Mouse (Mus musculus) testis, adult 2 months (tissue): ENCODE data around the gene Grin1. TPM values are rescaled to one million over a fixed set of nuclear protein-coding genes. Genes with fewer than 3 reads are reported as not detected.
A peak's percentile ranks its signal among the peaks of the same experiment; 100 is the strongest.

ENCODE experiments used
- H3K27ac ChIP-seq: fragments of 200-500 bp; 2 replicates; pipeline ENCODE4 v1.5.1; 2012; ENCODE audit warnings: low read depth, low read length; ENCODE audit not compliant: control insufficient read depth, insufficient read depth
- H3K27me3 ChIP-seq: fragments of 200-500 bp; 2 replicates; pipeline ENCODE4 v1.6.1; 2012; ENCODE audit warnings: mild to moderate bottlenecking, low read length, moderate library complexity; ENCODE audit not compliant: control insufficient read depth, insufficient read depth
- H3K36me3 ChIP-seq: fragments of 200-500 bp; 2 replicates; pipeline ENCODE4 v1.6.1; 2012; ENCODE audit warnings: mild to moderate bottlenecking, low read length; ENCODE audit not compliant: control insufficient read depth, insufficient read depth
- H3K4me1 ChIP-seq: fragments of 200-500 bp; 2 replicates; pipeline ENCODE4 v1.6.1; 2012; ENCODE audit warnings: low read length; ENCODE audit not compliant: control insufficient read depth, insufficient read depth
- H3K4me3 ChIP-seq: fragments of 200-500 bp; 2 replicates; pipeline ENCODE4 v1.5.1; 2012; ENCODE audit warnings: low read depth, mild to moderate bottlenecking, low read length, moderate library complexity, mixed read lengths; ENCODE audit not compliant: control insufficient read depth
- CTCF ChIP-seq: fragments of 200-500 bp; IDR thresholded peaks from 2 replicates; pipeline ENCODE4 v1.5.1; 2012; ENCODE audit warnings: low read depth, mild to moderate bottlenecking, inconsistent platforms, low read length, moderate library complexity; ENCODE audit not compliant: control insufficient read depth, insufficient read depth, insufficient replicate concordance
- POLR2A ChIP-seq: fragments of 200-500 bp; IDR thresholded peaks from 2 replicates; pipeline ENCODE4 v1.6.1; 2012; ENCODE audit warnings: low read depth, mild to moderate bottlenecking, inconsistent platforms, low read length, moderate library complexity; ENCODE audit not compliant: control insufficient read depth
- polyA plus RNA-seq: library from polyadenylated mRNA; depleted of rRNA; stranded (reverse); fragments of >200 nt; gene quantifications from 2 replicates; pipeline ENCODE4 v1.2.3, GENCODE M21; 2012

Gene Grin1
- polyA plus RNA-seq, 1 experiment: 0.75 TPM

GRCm38 (mm10) chr2:25318119-25318966 lies 644 bp downstream of the Grin1 start:
- no peaks in the 10 kb centered on the region for H3K36me3 ChIP-seq
- H3K4me3 ChIP-seq: peak overlapping the region; percentile 74
- TF ChIP-seq POLR2A (no peak), CTCF (no peak)
- no peaks in the 10 kb centered on the region for H3K27me3 ChIP-seq
- H3K4me1 ChIP-seq: peaks cover 8% of the 10 kb centered on the region
- no peak overlapping the region for H3K27ac ChIP-seq

GRCm38 (mm10) chr2:25311491-25311891 lies 7.5 kb downstream of the Grin1 start:
- no peak overlapping the region for H3K27ac ChIP-seq
- no peaks in the 10 kb centered on the region for H3K36me3 ChIP-seq
- H3K4me3 ChIP-seq: no peak overlapping the region
- H3K27me3 ChIP-seq: no peaks in the 10 kb centered on the region; the same call in 1 of the 2 replicates
- TF ChIP-seq POLR2A (no peak), CTCF (no peak)
- H3K4me1 ChIP-seq: peaks cover 3% of the 10 kb centered on the region

- Histone ChIP-seq H3K4me3 (peak overlapping the region; percentile 19), H3K4me1 (peaks cover 3% of the 10 kb centered on the region), H3K36me3 (no peaks in the 10 kb centered on the region), H3K27me3 (no peaks in the 10 kb centered on the region; the same call in 1 of the 2 replicates), H3K27ac (no peak overlapping the region)
- TF ChIP-seq CTCF (no peak), POLR2A (no peak)
These were observed 8.0 kb downstream of the Grin1 start for GRCm38 (mm10) chr2:25310969-25311368.

GRCm38 (mm10) chr2:25310180-25310579 lies 8.8 kb downstream of the Grin1 start:
- Histone ChIP-seq H3K27ac (no peak overlapping the region), H3K4me1 (peaks cover 6% of the 10 kb centered on the region), H3K27me3 (no peaks in the 10 kb centered on the region; the same call in 1 of the 2 replicates), H3K4me3 (no peak overlapping the region), H3K36me3 (no peaks in the 10 kb centered on the region)
- TF ChIP-seq POLR2A (no peak), CTCF (no peak)

GRCm38 (mm10) chr2:25305587-25306359 lies 13.2 kb downstream of the Grin1 start:
- H3K4me1 ChIP-seq: peaks cover 6% of the 10 kb centered on the region
- H3K27me3 ChIP-seq: no peaks in the 10 kb centered on the region; the same call in 1 of the 2 replicates
- no peaks in the 10 kb centered on the region for H3K36me3 ChIP-seq
- H3K27ac ChIP-seq: no peak overlapping the region
- H3K4me3 ChIP-seq: no peak overlapping the region; the same call in 1 of the 2 replicates
- TF ChIP-seq POLR2A (no peak), CTCF (no peak)

GRCm38 (mm10) chr2:25304657-25305541 lies 14.1 kb downstream of the Grin1 start:
- Histone ChIP-seq H3K4me1 (peaks cover 6% of the 10 kb centered on the region), H3K4me3 (peak overlapping the region; percentile 25), H3K27me3 (no peaks in the 10 kb centered on the region), H3K27ac (no peak overlapping the region), H3K36me3 (no peaks in the 10 kb centered on the region)
- TF ChIP-seq POLR2A (no peak), CTCF (no peak)
